Mouse (Mus musculus) heart, postnatal 0 days (tissue): ENCODE results near the gene Phf11c. TPM values are rescaled to one million over a fixed set of nuclear protein-coding genes. Genes with fewer than 3 reads are reported as not detected.
A peak's percentile ranks its signal among the peaks of the same experiment; 100 is the strongest.
"Not testable (repeated sequence)": the region's sequence is repeated elsewhere in the genome, so short reads cannot be mapped to it uniquely, and the experiment has no call there.

ENCODE experiments used
- ATAC-seq: fragments of 200-750 bp; cut with Nextera tagmentation; 2 replicates; pipeline ENCODE4 v1.8.0; 2017; ENCODE audit warnings: low read depth, moderate number of reproducible peaks, moderate library complexity; ENCODE audit not compliant: insufficient read depth
- DNase-seq: peaks from one replicate; pipeline ENCODE4 v3.0.0-alpha.2; 2016; ENCODE audit warnings: low spot score
- H3K27ac ChIP-seq: fragments of 300-500 bp; sonication (generic); 2 replicates; pipeline ENCODE4 v1.5.1; 2014; ENCODE audit warnings: low read depth, mild to moderate bottlenecking
- H3K27me3 ChIP-seq: fragments of 300-500 bp; sonication (generic); 2 replicates; pipeline ENCODE4 v1.6.1; 2014; ENCODE audit warnings: low read length, mixed read lengths; ENCODE audit not compliant: control insufficient read depth, insufficient read depth
- H3K36me3 ChIP-seq: fragments of 300-500 bp; sonication (generic); replicated peaks from 2 replicates; pipeline ENCODE4 v1.6.1; 2014; ENCODE audit warnings: low read length, mixed read lengths; ENCODE audit not compliant: control insufficient read depth, insufficient read depth
- H3K4me1 ChIP-seq: fragments of 300-500 bp; sonication (generic); 2 replicates; pipeline ENCODE4 v1.6.1; 2014; ENCODE audit warnings: antibody characterized with exemption; ENCODE audit not compliant: control insufficient read depth, insufficient read depth
- H3K4me2 ChIP-seq: fragments of 300-500 bp; sonication (generic); 2 replicates; pipeline ENCODE4 v1.6.1; 2014; ENCODE audit warnings: low read depth, mild to moderate bottlenecking, low read length, moderate library complexity
- H3K4me3 ChIP-seq: fragments of 300-500 bp; sonication (generic); 2 replicates; pipeline ENCODE4 v1.5.1; 2014; ENCODE audit warnings: low read depth, low read length
- H3K9ac ChIP-seq: fragments of 300-500 bp; sonication (generic); replicated peaks from 2 replicates; pipeline ENCODE4 v1.6.1; 2014; ENCODE audit warnings: low read depth, low read length, mixed read lengths
- H3K9me3 ChIP-seq: fragments of 300-500 bp; sonication (generic); replicated peaks from 2 replicates; pipeline ENCODE4 v1.6.1; 2016; ENCODE audit warnings: low read length; ENCODE audit not compliant: control insufficient read depth
- CTCF ChIP-seq: IDR thresholded peaks from 2 replicates; pipeline ENCODE4 v1.5.1; 2016; ENCODE audit warnings: antibody characterized with exemption, control low read depth, low read depth
- EP300 ChIP-seq: IDR thresholded peaks from 2 replicates; pipeline ENCODE4 v1.6.1; 2016; ENCODE audit warnings: antibody characterized with exemption, low read depth
- WGBS: fragments of 180-500 bp; shearing (Covaris S2); extraction: QIAGEN DNeasy Blood & Tissue Kit; methylation state at CpG from one replicate; pipeline ENCODE4 v1.1.7; 2014; 5-methylcytosine and 5-hydroxymethylcytosine counted together
- polyA plus RNA-seq: library from polyadenylated mRNA; unstranded; fragments of >200 nt; fragmentation: Nextera tagmentation; extraction: Ambion mirVana; gene quantifications from 2 replicates; pipeline ENCODE4 v1.2.1, GENCODE M21; 2015
- total RNA-seq: library from RNA; depleted of rRNA; stranded (reverse); fragments of >200 nt; gene quantifications from 2 replicates; pipeline ENCODE4 v1.2.3, GENCODE M21; 2014; ENCODE audit warnings: low replicate concordance; rRNA removed

Phf11c gene
- total and polyA plus RNA-seq, 2 experiments from 2014 or later: 0.18 TPM; not detected in 1

GRCm38 (mm10) chr14:59365244-59365644, 29.9 kb downstream of the Phf11c start, which contains the start of gene Phf11d:
Gene Phf11d, minus strand, starts transcription at chr14:59365470.
- H3K9me3 ChIP-seq: no peaks in the 10 kb centered on the region
- H3K4me2 ChIP-seq: peak within 1 kb of the TSS; percentile 52
- H3K36me3 ChIP-seq: no peaks in the 10 kb centered on the region
- no peaks in the 10 kb centered on the region for H3K4me1 ChIP-seq
- ATAC-seq (peak; percentile 67), DNase-seq (peak; percentile 55)
- H3K27ac ChIP-seq: peak within 1 kb of the TSS; percentile 81
- H3K27me3 ChIP-seq: no peaks in the 10 kb centered on the region
- H3K9ac ChIP-seq: peak within 1 kb of the TSS; percentile 41
- TF ChIP-seq EP300: no peak
- peak; percentile 23; the same call in 1 of the 2 replicates for TF ChIP-seq CTCF
- peak within 1 kb of the TSS; percentile 33 for H3K4me3 ChIP-seq
- 32% methylated on average over 6 of the region's 6 CpGs for WGBS

GRCm38 (mm10) chr14:59341189-59341588, 54.0 kb downstream of the Phf11c start, which contains the start of gene Phf11b:
Gene Phf11b, minus strand, starts transcription at chr14:59341351.
- H3K4me2 ChIP-seq, H3K9ac ChIP-seq, H3K4me1 ChIP-seq, H3K9me3 ChIP-seq, DNase-seq, H3K27ac ChIP-seq, H3K4me3 ChIP-seq, ATAC-seq, H3K27me3 ChIP-seq, H3K36me3 ChIP-seq: not testable (repeated sequence)
- WGBS: 43% methylated on average over 1 of the region's 1 CpGs

- 75% methylated on average over 1 of the region's 1 CpGs for whole genome bisulfite sequencing
- Histone ChIP-seq H3K9ac (no peak overlapping the region), H3K9me3 (no peaks in the 10 kb centered on the region), H3K27ac (no peak overlapping the region), H3K4me1 (no peaks in the 10 kb centered on the region), H3K27me3 (no peaks in the 10 kb centered on the region), H3K36me3 (no peaks in the 10 kb centered on the region), H3K4me3 (no peak overlapping the region), H3K4me2 (no peak overlapping the region)
- ATAC-seq (no peak), DNase-seq (no peak)
- TF ChIP-seq CTCF: no peak
These were observed 55.6 kb downstream of the Phf11c start for GRCm38 (mm10) chr14:59339541-59339940.

GRCm38 (mm10) chr14:59336056-59336455, 59.1 kb downstream of the Phf11c start:
- H3K9me3 ChIP-seq, H3K4me1 ChIP-seq, H3K36me3 ChIP-seq, ATAC-seq, DNase-seq, H3K27ac ChIP-seq, H3K4me3 ChIP-seq, H3K4me2 ChIP-seq, H3K27me3 ChIP-seq, H3K9ac ChIP-seq: not testable (repeated sequence)
- WGBS: 84% methylated on average over 3 of the region's 3 CpGs

Other genes with a start within 250 kb of the Phf11c start
- gene Gm5142, start 216.6 kb downstream of the Phf11c start, total RNA-seq: not detected in 2 replicates
- gene Gm5142, start 216.6 kb downstream of the Phf11c start, polyA plus RNA-seq: not detected in 2 replicates
- 9.5 and 16.3 TPM in 2 replicates for gene Rcbtb1, start 194.2 kb downstream of the Phf11c start, total RNA-seq
- 7.8 and 8.1 TPM in 2 replicates for gene Rcbtb1, start 194.2 kb downstream of the Phf11c start, polyA plus RNA-seq
- gene Gm6904, start 135.2 kb downstream of the Phf11c start, total RNA-seq: not detected in 2 replicates
- not detected in 2 replicates for gene Gm6904, start 135.2 kb downstream of the Phf11c start, polyA plus RNA-seq
- not detected in 2 replicates for gene Phf11a, start 97.9 kb downstream of the Phf11c start, total RNA-seq
- 0.12 and 0.15 TPM in 2 replicates for gene Phf11a, start 97.9 kb downstream of the Phf11c start, polyA plus RNA-seq
- gene Phf11b, start 54.0 kb downstream of the Phf11c start, total RNA-seq: not detected in 2 replicates
- 0.92 and 1.4 TPM in 2 replicates for gene Phf11b, start 54.0 kb downstream of the Phf11c start, polyA plus RNA-seq
- 13.7 and 19.0 TPM in 2 replicates for gene Phf11d, start 29.9 kb downstream of the Phf11c start, total RNA-seq
- gene Phf11d, start 29.9 kb downstream of the Phf11c start, polyA plus RNA-seq: 5.5 and 6.7 TPM in 2 replicates
- gene Setdb2, start 45.5 kb upstream of the Phf11c start, total RNA-seq: 0.23 and 3.7 TPM in 2 replicates
- 4.7 and 4.9 TPM in 2 replicates for gene Setdb2, start 45.5 kb upstream of the Phf11c start, polyA plus RNA-seq
- 7.1 and 12.3 TPM in 2 replicates for gene Cab39l, start 45.6 kb upstream of the Phf11c start, total RNA-seq
- gene Cab39l, start 45.6 kb upstream of the Phf11c start, polyA plus RNA-seq: 12.9 and 15.0 TPM in 2 replicates
- 3.7 and 5.3 TPM in 2 replicates for gene Cdadc1, start 202.6 kb upstream of the Phf11c start, total RNA-seq
- gene Cdadc1, start 202.6 kb upstream of the Phf11c start, polyA plus RNA-seq: 30.9 and 32.3 TPM in 2 replicates
- gene Shisa2, start 229.9 kb upstream of the Phf11c start, total RNA-seq: 11.1 and 14.2 TPM in 2 replicates
- 1.8 and 2.3 TPM in 2 replicates for gene Shisa2, start 229.9 kb upstream of the Phf11c start, polyA plus RNA-seq